Mouse (Mus musculus): ENCODE measurements around the gene Cd5.

DNA sequence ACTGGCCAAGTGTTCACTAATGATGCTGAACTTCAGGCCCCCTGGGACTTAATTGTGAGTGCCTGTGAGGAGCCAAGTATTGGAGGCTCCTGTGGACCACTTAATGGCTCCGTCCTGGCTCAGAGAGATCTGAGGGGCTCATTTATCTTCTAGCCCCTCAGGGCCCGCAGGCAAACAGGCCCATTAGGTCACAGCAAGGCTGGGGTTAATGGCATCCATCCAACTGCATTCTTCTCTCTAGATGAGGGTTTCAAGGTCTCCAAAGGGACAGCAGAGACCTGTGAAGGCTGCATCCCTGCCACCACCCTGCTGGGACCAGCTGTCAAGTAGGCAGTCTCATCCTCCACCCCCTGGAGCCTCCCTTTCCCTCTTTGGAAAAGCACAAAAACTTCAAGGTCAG is 19.1 kb downstream of the Cd5 start:
- TF ChIP-seq GATA1 (IDR thresholded peaks at IDR 0.05; ENCODE audit: low read length): no peak
- TF ChIP-seq TAL1 (IDR thresholded peaks at IDR 0.05; ENCODE audit: low read length): no peak

Data from erythroblast, embryonic 14.5 days (primary cell).